Mouse (Mus musculus) lung, postnatal 14 days (tissue): ENCODE data around the gene Ankrd44.

Experiments
- DNase-seq: peaks from one replicate; pipeline ENCODE4 v3.0.0; 2021

The Ankrd44 gene

GRCm38 (mm10) chr1:54749961-54750360 is 176.2 kb downstream of the Ankrd44 start:
- DNase-seq: peak; percentile 49

GRCm38 (mm10) chr1:54749516-54749915 is 176.7 kb downstream of the Ankrd44 start:
- DNase-seq: peak; percentile 44

- peak; percentile 72 for DNase-seq
Measured at GRCm38 (mm10) chr1:54747785-54748420, 178.3 kb downstream of the Ankrd44 start.

GRCm38 (mm10) chr1:54745666-54746065 is 180.5 kb downstream of the Ankrd44 start:
- DNase-seq: no peak

- no peak for DNase-seq
Measured at GRCm38 (mm10) chr1:54744171-54744570, 182.0 kb downstream of the Ankrd44 start.

GRCm38 (mm10) chr1:54743072-54743471 is 183.1 kb downstream of the Ankrd44 start:
- DNase-seq: no peak

GRCm38 (mm10) chr1:54740936-54741335 is 185.3 kb downstream of the Ankrd44 start:
- peak; percentile 81 for DNase-seq

- DNase-seq: no peak
Measured at GRCm38 (mm10) chr1:54737472-54737871, 188.7 kb downstream of the Ankrd44 start.

- no peak for DNase-seq
Measured at GRCm38 (mm10) chr1:54734917-54735664, 191.1 kb downstream of the Ankrd44 start.

GRCm38 (mm10) chr1:54729316-54729715 is 196.9 kb downstream of the Ankrd44 start:
- DNase-seq: peak; percentile 62

- DNase-seq: no peak
Measured at GRCm38 (mm10) chr1:54726555-54726954, 199.6 kb downstream of the Ankrd44 start.

GRCm38 (mm10) chr1:54716921-54717320 is 209.3 kb downstream of the Ankrd44 start:
- DNase-seq: no peak

- DNase-seq: no peak
Measured at GRCm38 (mm10) chr1:54715061-54715760, 211.0 kb downstream of the Ankrd44 start.

- no peak for DNase-seq
Measured at GRCm38 (mm10) chr1:54713231-54714173, 212.7 kb downstream of the Ankrd44 start.

- no peak for DNase-seq
Measured at GRCm38 (mm10) chr1:54711568-54711967, 214.6 kb downstream of the Ankrd44 start.

GRCm38 (mm10) chr1:54710550-54710949 is 215.6 kb downstream of the Ankrd44 start:
- no peak for DNase-seq

GRCm38 (mm10) chr1:54707888-54708565 is 218.2 kb downstream of the Ankrd44 start:
- DNase-seq: no peak

- no peak for DNase-seq
Measured at GRCm38 (mm10) chr1:54707036-54707887, 218.9 kb downstream of the Ankrd44 start.

- DNase-seq: no peak
Measured at GRCm38 (mm10) chr1:54706621-54707020, 219.6 kb downstream of the Ankrd44 start.

GRCm38 (mm10) chr1:54703466-54703865 is 222.7 kb downstream of the Ankrd44 start:
- DNase-seq: no peak

GRCm38 (mm10) chr1:54702918-54703317 is 223.3 kb downstream of the Ankrd44 start:
- DNase-seq: no peak
